Mouse (Mus musculus) Muller cell, postnatal 12 days (primary cell): Measurements from ENCODE around the gene Cutc.
A peak's percentile ranks its signal among the peaks of the same experiment; 100 is the strongest.

Experiments
- DNase-seq: peaks from one replicate; pipeline ENCODE4 v3.0.0-alpha.2; 2015; ENCODE audit errors: inconsistent ontology term

The Cutc gene

DNA sequence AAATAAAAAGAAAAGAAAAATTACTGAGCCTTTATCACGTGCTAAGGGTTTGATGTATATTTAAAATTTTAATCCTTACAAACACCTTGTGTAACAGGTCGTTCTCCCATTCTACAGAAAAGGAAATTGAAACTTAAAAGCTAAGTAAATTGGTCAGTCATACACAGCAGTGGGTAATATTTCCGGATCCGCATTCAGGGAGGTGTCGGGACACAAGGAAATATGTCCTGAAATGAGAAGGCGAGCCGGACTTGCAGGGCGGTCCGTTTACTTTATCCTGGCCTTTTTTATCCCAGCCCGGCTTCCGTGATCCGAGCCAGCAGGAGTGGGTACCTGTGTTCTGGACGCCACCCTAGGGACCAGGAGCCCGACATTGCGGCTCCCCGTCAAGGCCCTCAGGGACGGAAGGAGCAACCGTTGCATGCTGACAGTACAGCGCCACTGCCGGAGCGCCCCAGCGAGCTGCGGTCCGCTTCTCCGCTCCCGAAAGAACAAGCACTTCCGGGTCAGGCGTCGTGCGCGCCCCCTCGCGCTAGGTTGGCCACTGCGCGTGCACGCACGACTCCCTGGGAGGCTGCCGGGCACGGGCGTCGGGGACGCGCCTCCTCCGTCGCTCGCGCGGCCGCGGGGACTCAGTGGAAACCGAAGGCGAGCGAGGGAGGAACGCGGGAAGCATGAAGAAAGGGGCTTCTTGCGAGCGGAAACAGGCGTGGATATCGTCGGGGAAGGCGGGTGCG, at the start of gene Cutc, which contains the start of gene Cox15:
Gene Cutc (plus strand): TSS at position 508 of the 737 bp plus-strand sequence.
Gene Cox15 (minus strand): TSS at position 512 of the 737 bp plus-strand sequence.
- peak; percentile 98 for DNase-seq

DNA sequence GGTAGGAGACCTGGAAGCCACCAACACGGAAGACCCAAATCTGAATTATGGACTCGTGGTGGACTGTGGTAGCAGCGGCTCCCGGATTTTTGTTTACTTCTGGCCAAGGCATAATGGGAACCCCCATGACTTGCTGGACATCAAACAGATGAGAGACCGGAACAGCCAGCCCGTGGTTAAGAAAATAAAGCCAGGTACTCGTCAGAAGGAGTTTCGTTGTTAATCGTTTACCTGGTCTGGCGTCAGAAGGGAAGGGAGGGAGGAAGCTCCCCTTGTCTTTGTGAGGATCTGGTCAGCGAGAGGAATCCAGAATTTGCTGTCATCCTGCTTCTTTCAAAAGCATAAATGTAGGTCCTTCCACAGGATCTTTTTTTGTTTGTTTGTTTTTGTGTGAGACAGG, 48.6 kb upstream of the Cutc start:
- no peak for DNase-seq

DNA sequence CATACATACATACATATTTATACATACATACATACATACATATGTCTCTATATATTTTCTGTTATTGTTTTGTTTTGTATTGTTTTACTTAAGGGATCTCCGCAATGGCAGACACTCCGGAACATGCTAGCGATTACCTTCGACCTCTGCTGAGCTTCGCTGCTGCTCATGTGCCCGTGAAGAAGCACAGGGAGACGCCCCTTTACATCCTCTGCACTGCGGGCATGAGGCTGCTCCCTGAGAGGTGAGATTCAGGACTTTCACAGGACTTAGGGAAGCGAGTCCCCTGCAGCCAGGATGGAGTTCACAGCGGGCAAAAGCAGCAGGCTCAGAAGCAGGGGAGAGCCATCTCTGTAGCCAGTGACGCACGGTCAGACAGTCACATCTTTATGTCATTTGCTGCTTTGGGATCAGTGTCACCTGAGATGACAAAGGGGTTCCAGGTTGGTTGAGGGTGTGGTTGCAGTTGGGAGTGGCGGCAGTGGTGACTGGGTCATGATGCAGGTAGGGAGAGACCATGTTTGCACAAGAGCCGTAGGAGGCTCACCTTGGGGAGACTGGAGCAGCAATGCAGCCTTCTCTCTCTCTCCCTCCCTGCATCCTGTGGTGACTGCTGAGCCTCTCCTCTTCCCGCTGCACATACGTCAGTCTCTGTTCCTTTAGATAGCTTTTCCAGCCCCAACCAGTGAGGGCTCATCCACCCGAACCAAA, 47.9 kb upstream of the Cutc start:
- no peak for DNase-seq

DNA sequence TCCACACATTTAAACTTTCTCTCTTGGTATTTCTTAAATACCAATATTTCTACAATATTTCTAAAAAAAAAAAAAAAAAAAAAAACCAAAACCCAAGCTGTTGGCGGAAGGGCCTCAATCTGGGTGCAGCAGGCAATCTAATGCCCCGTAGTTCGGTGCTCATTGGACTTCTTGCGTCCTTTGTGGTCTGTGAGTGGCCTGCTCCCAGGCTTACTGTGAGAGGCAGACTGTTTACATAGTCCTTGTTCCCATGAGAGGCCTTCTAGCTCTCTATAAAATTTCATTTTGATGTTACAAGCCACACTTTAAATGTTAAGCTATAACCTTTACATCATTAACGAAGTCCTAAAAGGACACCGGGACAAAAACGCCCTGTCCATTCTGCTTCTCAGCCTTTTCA, 44.6 kb upstream of the Cutc start:
- no peak for DNase-seq

DNA sequence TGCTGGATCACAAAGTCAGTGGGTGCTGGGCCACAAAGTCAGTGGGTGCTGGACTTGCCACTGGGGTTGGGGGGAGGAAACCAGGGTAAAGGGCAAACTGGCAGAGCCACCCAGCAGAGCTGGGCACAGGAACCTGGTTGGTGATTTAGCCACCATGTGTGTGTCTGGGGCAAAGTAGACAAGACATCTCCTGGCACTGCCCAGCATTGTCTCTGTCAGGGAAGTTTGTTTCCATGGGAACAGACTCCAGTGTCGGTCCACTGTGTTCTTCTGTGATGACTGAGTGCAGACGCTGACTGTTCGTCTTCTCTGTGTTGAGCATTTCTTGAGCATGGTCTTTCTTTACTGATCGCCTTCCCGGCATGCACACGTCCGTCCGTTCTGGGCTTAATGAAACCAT, 43.5 kb upstream of the Cutc start:
- DNase-seq = no peak

DNA sequence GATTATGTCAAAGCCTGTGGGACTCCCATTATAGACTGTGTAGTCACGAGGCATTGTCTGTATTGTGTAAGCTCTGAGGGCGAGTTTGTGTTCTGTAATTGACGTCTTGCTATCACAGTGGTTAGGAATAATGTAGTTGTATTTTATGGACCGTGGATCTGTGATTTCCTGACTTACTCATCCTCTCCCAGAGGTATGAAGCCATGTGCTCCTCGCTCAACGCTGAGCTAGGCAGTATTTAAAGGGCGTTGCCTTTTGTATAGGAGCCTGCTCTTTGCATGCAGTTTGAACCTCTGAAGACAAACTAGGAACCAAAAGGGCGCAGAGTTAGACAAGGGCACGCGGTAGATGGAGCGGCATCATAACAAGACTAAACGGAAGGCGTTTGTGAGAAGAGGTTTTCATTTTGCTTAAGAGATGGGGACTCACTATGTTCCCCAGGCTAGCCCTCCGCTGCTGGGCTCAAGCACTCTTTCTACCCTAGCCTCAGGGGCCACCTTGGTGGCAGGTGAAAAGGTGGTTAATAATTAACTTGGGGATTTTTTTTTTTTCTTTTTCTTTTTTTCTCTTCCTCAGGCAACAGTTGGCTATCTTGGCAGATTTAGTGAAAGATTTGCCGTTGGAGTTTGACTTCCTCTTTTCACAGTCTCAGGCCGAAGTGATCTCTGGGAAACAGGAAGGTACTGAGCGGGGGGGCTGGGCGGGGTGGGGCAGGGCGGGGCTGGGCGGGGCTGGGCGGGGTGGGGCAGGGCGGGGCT, 41.5 kb upstream of the Cutc start:
- DNase-seq = no peak

DNA sequence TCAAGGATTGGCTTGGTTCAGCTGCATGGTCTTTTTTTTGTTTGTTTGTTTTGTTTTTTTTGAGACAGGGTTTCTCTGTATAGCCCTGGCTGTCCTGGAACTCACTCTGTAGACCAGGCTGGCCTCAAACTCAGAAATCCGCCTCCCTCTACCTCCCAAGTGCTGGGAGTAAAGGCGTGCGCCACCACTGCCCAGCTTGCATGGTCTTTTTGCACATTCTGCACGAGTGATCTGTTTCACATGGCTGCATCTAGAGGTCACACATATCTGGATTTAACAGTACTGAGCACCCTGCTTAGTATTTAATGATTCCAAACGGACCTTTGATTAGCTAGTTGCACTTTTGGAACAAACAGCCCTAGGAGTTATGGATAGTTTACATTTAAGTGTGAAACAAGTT, 40.8 kb upstream of the Cutc start:
- no peak for DNase-seq

DNA sequence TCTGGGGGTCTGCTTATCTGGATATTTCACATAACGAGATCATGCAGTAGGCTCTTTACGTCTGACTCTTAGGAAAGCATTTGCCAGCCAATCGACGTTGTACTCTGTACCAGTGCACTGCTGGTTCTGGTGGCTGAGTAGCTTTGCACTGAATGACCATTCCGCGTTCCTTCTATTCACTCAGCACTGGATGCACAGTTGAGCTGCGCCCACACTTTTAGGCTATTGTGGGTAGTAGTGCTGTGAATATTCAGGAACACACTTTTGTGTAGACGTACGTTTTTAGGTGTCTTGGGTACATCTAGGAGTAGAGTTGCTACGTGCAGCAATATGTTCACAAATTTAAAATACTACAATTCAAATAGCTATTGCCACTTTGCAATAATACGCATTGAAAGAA, 32.7 kb upstream of the Cutc start:
- no peak for DNase-seq

DNA sequence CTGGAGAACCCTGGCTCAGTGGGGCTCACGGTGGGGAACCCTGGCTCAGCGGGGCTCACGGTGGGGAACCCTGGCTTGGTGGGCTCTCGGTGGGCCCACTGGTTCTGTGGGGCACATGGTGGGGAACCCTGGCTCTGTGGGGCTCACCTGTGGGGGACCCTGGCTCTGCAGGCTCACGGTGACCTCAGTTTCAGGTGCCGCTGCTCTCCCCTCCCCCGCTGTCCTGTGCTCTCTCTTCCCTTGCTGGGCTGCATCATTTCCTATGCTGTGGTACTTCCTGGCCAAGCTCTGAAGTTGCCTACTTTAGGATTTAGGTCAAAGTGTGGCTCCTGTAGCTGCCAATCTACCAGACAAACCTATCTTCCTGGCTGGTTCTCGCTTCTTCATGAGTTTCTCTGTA, 29.9 kb upstream of the Cutc start:
- DNase-seq = no peak

DNA sequence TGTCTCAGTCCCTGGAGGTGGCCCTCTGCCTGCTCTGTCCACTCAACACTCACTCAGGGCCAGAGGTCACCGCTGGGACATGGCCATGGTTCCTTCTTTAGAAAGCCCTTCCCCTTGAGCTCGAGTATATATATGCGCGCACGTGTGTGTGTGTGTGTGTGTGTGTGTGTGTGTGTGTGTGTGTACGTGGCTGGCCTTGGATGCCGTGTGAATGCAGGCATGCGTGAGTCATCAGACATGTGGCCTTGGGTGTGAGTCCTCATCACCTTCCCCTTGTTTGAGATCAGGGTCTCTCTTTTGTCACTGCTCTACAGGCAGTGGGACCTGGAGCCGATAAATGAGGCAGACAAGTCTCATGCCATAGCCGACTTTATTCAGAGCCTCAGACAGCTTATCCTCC, 29.3 kb upstream of the Cutc start:
- no peak for DNase-seq

DNA sequence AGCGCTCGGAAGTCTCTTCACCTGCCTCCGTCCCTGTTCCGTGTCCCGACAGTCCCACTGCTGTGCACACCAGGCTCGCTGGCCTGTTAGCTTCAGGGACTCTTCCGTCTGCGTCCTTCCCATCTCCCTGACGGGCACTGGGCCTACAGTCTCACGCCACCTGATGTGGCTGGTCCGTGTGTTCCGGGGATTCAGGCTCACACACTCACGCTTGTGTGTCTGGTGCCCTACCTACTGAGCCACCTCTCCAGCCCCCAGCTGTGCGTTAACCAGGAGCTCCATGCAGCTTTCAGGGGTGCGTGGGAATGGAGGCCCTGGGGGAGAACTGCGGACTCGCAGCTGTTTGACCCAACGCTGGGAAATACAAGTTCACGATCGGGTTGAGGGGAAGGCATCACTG, 28.6 kb upstream of the Cutc start:
- DNase-seq = no peak

DNA sequence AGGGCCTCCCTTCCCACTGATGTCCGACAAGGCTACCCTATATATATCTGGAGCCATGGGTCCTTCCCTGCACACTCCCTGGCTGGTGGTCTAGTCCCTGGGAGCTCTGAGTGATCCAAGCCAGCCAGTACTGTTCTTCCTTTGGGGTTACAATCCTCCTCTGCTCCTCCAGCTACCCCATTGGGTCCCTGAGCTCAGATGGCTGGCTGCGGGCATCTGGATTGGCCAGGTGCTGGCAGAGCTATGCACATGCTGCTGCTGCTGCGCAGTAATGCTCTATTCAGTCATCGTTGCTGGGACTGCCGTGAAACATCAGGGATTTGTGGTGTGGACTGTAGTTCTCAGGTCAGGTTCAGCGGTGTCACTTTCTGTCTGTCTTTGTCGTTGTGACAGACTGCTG, 28.0 kb upstream of the Cutc start:
- no peak for DNase-seq

DNA sequence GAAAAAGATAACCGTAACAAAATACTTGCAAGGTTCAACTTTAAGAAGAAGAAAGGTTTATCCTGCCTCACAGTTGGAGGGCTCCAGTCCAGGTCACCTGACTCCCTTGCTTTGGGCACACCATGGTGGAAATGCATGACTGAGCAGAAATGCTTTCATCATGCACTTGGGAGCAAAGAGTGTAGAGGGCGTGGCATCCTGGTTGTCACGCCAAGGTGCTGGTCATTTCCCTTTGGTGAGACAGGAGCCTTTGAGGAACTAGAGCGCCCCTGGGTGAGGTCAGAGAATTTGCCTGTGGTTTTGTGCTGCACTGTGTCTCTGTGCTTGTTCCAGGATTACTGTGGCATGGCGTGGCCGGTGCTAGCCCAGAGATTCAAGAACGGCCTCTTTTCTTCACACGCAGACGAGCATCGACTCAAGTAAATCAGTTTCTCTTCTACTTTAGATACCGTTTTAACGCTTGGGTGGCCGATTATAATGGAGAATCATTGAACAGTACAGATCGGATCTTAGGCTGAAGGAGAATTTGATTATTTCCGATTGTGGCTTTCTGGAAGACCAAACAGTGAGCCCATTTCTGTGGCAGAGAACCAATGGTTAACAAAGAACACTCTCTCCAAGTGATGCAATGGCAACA, 26.2 kb upstream of the Cutc start:
- no peak for DNase-seq

DNA sequence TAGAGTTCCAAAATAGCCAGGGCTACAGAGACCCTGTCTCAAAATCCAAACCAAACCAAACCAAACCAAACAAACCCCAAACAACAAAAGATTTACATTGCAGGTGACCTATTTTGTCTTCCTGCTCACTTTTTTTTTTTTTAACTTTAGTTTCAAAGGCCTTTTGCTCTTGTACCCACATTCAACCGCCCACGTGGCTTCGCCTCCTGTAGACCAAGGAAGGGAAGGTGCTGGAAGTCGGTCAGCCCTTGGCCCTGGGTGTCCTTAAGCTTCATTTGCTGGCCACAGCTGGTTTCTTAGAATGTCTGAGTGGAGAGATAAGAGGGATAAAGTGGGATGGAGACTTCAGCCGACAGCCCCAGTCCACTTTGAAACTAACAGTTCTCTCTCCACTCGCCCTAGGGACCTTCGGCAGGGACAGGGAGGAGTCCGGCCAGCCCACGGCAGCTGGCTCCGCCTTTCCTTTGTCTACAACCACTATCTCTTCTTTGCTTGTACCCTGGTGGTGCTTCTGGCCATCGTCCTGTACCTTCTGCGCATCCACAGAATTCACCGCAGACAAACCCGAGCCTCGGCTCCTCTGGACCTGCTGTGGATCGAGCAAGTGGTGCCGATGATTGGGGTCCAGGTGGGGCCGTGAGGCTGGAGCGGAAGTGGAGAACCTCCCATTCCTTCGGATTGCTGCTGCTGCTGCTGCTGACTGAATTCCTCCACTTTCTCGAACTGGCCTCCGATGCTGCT, 23.3 kb upstream of the Cutc start:
- DNase-seq = peak; percentile 6

DNA sequence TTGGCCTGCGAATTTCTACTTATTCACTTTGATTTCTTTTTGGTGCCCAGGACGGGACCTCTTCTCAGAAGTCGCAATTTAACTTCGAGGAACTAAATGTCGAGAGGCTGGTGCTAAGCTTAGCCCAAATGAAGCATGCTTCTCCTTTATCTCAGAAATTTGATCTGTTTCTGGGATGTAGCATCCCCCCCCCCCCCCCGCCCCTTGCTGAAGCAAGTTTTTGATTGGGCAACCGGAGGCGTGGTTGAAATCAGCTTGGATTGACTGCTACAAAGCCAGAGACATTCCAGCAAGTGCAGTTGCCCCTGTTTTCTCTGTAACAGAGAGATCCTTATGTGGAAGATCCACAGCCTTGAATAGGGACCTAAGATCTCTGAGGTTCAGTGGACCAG, 22.8 kb upstream of the Cutc start:
- peak; percentile 32 for DNase-seq

DNA sequence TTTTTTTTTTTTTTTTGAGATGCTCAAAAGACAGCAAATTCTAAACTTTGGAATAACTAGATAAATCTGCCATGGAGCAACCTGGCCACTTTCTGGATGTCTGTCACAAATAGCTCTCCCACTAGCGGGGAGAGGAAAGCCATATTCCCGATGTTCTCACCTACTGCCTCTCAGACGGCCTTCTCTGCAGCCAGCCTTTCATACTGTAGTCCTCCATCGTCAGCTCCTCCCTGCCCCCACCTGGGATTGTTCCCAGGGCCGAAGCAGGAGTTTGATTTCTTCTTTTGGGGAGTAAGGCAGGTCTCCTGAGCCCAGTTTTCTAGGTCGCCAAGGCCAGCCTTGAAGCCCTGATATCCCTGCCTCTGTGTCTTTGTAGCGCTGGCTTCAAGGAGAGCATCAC, 21.6 kb upstream of the Cutc start:
- DNase-seq = no peak

DNA sequence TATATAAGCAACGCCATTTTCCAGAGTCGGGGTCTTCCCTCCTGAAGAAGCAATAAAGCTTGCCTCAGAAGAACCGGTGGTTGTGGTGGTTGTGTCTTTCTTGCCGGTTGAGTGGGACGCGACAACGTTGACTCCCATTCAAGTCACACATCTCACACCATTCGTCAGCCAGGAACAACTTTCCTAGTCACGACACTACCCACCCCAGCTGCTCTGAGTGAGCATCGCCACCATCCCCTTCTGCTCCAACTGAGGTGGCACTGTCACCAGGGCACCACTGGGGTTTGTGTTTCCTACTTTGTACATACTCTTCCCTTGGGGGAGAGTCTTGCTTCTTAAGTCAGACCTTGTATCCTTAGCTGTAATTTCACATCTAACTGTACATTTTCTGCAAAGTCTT, 14.4 kb upstream of the Cutc start:
- DNase-seq = no peak

DNA sequence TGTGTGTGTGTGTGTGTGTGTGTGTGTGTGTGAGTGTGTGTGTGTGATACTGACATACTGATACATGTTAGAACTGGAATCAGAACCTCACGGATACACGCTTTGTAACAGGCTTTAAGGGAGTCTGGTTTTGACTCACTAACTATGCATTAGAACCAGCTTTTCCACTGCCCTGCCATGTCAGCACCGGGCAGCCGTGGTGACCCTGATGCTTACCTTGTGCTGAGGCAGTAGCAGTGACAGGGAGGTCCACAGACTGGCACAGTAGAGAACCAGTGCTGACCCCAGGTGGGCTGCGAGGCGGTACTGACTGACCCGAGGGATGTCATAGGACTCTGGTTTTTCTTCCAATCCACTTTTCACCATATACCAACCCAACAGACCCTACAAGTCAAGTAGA, 9.4 kb upstream of the Cutc start:
- DNase-seq = no peak

DNA sequence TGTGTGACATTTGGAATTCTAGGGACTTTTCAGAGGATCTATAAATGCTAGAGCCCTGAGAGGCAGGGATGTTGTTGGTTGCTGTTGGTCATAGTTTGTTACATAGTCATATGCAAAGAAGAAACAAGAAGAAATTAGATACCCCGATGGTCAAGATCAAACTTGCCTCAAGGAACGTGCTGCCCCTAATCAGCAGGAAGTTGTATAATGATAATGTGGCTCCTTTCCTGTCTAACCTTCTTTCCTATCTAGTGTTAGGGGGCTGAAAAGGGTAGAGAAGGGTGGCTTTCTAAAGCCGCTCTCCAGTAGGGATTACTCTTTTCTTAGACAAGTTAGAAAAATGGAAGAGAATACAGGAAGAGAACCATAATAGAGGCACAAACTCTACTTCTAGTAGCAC, 7.1 kb upstream of the Cutc start:
- no peak for DNase-seq

DNA sequence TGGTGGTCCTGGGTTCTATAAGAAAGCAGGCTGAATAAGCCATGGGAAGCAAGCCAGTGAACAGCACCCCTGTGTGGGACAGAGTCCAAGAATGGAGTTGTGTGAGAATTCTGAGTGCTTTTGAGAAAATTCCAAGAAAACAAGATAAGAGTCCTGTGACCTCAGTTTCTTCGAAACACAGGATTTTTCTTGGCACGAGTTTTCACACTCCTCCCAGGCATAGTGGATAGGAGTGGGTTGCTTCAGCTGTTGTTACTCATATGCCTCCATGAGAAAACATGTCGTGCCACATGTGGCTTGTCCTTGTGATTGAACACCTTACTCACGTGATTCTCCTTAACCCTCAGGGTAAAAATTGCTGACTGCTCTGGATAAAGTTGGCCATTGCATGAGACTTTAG, 4.9 kb upstream of the Cutc start:
- DNase-seq = no peak

DNA sequence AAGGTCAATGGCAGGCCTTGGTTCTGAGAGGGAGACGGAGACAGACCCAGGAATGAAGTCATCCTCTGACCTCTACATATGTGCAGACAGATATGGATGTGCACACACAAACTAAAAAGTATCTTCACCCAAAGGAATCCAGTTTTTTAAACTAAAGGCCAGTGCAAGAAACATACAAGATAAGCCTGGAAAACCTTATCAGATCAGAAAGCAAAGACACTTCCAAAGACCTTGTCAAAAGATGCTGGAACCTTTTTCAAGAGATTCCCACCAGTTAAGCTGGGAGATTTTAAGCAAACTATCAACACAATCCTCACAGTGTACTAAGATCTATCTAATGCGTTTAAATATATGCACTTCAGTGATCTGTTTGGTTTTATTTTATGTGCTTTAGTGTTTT, 2.8 kb upstream of the Cutc start:
- no peak for DNase-seq
